Mouse (Mus musculus): Measurements from ENCODE around the gene Dok4.

- TF ChIP-seq TAL1 (IDR thresholded peaks at IDR 0.05; ENCODE audit: low read length) (no peak), GATA1 (IDR thresholded peaks at IDR 0.05; ENCODE audit: low read length) (no peak)
Observed at GRCm38 (mm10) chr8:94907591-94908300, 31.6 kb upstream of the Dok4 start.

All from erythroblast, embryonic 14.5 days (primary cell).